Mouse (Mus musculus): ENCODE data around the gene Hist1h4i.

Gene Hist1h4i

GRCm38 (mm10) chr13:22007121-22007510 lies 34.0 kb downstream of the Hist1h4i start:
- DNase-seq, result no peak

DNA sequence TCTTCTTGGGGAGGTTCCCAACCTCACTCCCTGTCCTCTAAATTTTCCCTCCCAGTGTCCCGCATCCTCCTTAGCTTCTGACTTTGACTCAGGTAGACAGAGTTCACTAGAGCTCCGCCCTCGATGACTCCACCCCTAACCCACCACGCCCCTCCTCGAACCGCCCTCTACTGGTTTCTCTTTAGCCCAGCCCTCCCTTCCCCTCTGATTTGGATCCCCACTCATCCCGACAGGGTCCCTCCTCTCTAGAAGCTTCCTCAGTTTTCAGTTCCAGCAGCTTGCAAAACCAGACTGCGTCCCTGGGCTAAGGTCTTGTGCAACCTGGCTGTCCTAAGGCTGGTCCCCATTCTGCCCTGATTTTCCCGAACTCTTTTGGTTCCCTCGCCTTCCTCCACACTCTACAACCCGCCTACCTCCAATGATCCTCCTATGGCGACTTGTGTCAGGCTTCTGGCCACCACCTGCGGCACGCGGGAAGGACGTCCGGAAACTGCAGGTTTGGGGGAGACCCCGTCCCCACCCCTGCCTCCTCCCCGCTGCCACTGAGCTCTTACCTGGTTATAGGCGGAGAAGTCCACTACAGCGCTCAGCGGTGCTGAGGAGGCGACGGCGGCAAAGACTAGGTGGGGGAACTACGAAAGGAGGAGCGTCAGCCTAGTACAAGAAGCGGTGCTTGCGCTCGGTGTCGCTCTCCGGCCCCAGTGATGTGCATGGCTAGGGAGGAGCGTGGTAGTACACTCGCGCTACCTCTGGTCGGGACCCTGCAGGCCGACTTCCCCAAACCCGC lies 34.6 kb downstream of the Hist1h4i start:
- peak; percentile 72 for DNase-seq

GRCm38 (mm10) chr13:22005605-22006333 lies 35.4 kb downstream of the Hist1h4i start:
- peak; percentile 51 for DNase-seq

DNA sequence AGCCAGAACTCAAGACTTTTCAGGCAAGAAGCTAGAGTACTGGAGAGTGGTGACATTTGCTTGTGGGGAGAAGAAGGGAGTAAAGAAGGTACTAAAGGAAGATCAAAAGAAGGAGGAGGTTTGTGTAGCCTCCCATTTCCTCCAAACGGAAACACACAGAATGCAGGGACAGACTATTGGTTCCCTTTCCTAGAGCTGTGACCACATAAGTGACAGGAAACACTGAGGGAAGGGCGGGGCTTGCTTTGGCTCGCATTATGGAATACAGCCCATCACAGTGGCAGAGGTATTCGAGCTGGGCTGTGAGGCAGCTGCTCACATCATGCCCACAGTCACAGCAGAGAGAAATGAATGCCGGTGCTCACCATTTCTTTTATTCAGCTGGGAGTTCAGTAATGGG lies 39.3 kb downstream of the Hist1h4i start:
- DNase-seq, result no peak

GRCm38 (mm10) chr13:22001346-22001745 lies 39.8 kb downstream of the Hist1h4i start:
- DNase-seq, result no peak

DNA sequence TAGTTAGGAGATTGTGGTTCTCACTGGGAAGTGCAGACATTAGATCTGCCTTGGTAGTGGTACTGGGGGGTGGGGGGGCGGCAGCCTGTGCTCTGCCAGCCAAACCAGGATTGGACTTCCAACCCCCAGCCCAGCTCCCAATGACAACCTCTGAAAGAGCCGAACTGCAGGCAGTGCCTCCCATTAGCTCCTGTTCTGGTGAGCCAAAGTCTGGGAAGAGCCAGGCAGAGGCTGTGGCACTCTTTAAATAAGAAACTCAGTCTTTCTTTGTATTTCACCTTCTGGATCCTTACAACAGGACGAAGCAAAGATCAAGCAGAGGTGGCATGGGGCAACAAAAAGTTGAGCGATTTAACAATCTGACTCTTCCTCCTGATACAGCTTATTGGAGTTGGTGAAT lies 42.0 kb downstream of the Hist1h4i start:
- no peak for DNase-seq

- no peak for DNase-seq
Observed at GRCm38 (mm10) chr13:21998412-21998811, 42.8 kb downstream of the Hist1h4i start.

DNA sequence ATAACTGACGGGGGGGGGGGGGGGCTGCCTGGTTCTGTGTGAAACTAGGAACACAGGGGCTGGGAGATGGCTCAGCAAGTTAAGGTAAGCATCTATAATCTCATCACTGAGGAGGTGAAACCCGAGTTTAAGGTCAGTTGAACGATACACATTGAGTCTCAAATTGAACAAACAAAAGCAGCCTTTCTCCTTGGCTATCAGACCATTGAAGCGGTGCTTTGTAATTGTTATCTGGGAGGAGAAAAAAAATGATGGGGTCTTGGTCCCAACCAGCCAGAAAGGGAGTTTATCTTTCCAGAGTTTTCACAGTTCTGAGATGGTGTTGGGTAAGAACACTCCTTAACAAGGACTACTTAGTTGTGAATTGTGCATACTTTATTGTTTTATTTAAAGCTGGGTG lies 43.3 kb downstream of the Hist1h4i start:
- DNase-seq, result no peak

- DNase-seq, result no peak
Observed at GRCm38 (mm10) chr13:21997201-21997820, 43.9 kb downstream of the Hist1h4i start.

GRCm38 (mm10) chr13:21996840-21997185 lies 44.3 kb downstream of the Hist1h4i start:
- no peak for DNase-seq

- no peak for DNase-seq
Observed at GRCm38 (mm10) chr13:21996101-21996839, 44.9 kb downstream of the Hist1h4i start.

DNA sequence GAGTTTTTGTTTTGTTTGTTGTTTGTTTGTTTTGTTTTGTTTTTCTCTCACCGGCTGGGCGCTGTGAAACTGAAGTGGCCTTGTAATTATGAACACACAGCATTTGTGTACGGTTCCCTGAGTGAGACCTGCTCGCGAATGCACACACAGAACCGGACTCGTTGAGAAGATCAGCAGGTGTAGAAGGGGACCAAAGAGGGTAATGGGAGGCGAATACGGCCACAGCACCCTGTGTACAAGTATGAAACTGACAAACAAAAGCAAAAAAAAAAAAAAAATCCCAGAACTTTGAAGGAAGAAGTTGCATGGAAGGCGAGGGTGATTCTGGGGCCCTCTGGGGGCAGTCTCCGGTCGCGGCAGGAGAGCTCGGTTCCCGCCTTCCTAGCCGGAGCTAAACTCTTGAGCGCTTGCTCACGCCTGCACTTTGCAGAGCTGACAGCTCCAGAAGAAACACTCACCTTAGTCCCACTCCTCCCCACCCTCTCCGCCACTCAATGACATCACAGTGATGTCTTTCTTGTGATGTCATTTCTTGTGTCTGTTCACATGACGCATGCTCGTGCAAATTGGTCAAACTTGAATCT lies 45.7 kb downstream of the Hist1h4i start:
- DNase-seq, result peak; percentile 44

- DNase-seq, result no peak
Observed at GRCm38 (mm10) chr13:21994896-21995295, 46.3 kb downstream of the Hist1h4i start.

DNA sequence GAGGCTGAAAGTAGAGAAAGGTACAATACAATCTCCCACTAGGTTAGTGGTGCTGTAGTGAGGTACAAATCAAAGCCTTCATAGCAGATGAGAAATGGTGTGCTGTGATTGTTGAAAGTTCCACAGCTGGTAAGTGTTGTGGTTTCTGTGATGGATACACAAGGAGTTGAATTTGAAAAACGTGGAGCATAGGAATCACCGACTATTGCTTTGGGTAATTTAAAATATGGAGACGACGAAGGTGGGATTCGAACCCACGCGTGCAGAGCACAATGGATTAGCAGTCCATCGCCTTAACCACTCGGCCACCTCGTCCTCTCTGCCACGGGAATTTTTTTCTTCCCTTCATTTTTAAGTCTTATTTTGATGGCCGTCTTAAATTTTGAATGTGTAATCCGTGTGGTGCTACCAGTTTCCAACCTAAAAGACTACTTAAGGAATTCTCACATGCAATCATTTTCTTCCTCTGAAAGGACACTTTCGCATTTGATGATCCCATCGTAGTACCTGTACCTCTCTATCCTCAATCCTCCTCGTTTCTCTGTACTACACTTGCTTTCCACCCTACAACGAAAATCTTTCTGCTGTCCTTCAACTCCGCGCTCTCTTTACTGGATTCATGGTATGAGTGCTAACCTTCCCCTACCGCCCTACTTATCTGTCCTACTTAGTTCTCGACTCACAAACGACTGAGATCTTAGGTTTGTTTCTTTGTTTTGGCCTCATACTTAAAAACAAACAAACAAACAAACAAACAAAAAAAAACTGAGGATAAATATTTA lies 47.0 kb downstream of the Hist1h4i start:
- DNase-seq, result no peak

GRCm38 (mm10) chr13:21992550-21992949 lies 48.6 kb downstream of the Hist1h4i start:
- DNase-seq, result no peak
